Mouse (Mus musculus) kidney, adult 2 months (tissue): ENCODE measurements around the gene Prrg3.

Source experiments
- CTCF ChIP-seq: fragments of 200-500 bp; conservative IDR thresholded peaks from 2 replicates; pipeline ENCODE4 v1.5.1; 2011; ENCODE audit warnings: low read depth, mild to moderate bottlenecking, control low read depth, low read length, moderate library complexity, mixed read lengths; ENCODE audit not compliant: insufficient read depth, insufficient read length
- POLR2A ChIP-seq: fragments of 200-500 bp; IDR thresholded peaks from one replicate; pipeline ENCODE4 v1.6.1; 2011; ENCODE audit warnings: low read depth, low read length, control low read depth

DNA sequence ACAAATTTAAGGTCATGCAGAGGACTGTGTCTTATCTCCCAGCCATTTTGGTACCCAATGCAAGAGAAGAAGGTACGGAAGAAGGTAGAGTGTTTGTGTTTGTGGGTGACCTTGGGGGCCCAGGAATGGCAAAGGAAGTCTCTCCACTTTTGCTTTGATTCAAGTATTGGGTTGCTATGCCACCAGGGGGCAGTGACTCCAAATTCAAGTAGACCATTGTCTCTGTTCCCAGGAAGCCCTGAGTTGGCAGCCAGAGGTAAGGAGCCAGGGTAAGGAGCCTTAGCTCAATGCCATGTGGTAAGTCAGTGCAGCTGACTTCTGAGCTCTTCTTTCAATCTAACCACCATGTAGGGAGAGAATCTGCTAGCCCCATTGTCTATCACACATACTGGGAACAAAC lies 21.4 kb downstream of the Prrg3 start:
- TF ChIP-seq CTCF (0 out of 2 replicates have a peak, but pooled peaks have one; percentile 3), POLR2A (no peak)
